Mouse (Mus musculus) olfactory bulb, adult 2 months (tissue): Measurements from ENCODE around the gene Dusp11.

Experiments
- CTCF ChIP-seq: fragments of 200-500 bp; IDR thresholded peaks from 2 replicates; pipeline ENCODE4 v1.5.1; 2012; ENCODE audit warnings: low read depth, mild to moderate bottlenecking, low read length, moderate library complexity; ENCODE audit not compliant: insufficient read depth
- POLR2A ChIP-seq: fragments of 200-500 bp; IDR thresholded peaks from 2 replicates; pipeline ENCODE4 v1.6.1; 2012; ENCODE audit warnings: mild to moderate bottlenecking, low read depth, low read length, moderate library complexity; ENCODE audit not compliant: insufficient read depth

GRCm38 (mm10) chr6:85948549-85948948, 12.9 kb downstream of the Dusp11 start:
- no peak for TF ChIP-seq CTCF
- no peak for TF ChIP-seq POLR2A
